Mouse (Mus musculus) heart, postnatal 0 days (tissue): ENCODE measurements around the gene Med20.

Experiments used
- CTCF ChIP-seq: IDR thresholded peaks from 2 replicates; pipeline ENCODE4 v1.5.1; 2016; ENCODE audit warnings: antibody characterized with exemption, control low read depth, low read depth
- EP300 ChIP-seq: IDR thresholded peaks from 2 replicates; pipeline ENCODE4 v1.6.1; 2016; ENCODE audit warnings: antibody characterized with exemption, low read depth

GRCm38 (mm10) chr17:47597261-47597660 lies 14.1 kb upstream of the Med20 start:
- no peak for TF ChIP-seq CTCF
- TF ChIP-seq EP300: no peak
